Mouse (Mus musculus): ENCODE data around the gene Kcnmb1. TPM values are rescaled to one million over a fixed set of nuclear protein-coding genes. Genes with fewer than 3 reads are reported as not detected.

Kcnmb1 gene
- total and polyA plus RNA-seq, 2 experiments from 2014 or later, result 0.07 to 0.11 TPM

DNA sequence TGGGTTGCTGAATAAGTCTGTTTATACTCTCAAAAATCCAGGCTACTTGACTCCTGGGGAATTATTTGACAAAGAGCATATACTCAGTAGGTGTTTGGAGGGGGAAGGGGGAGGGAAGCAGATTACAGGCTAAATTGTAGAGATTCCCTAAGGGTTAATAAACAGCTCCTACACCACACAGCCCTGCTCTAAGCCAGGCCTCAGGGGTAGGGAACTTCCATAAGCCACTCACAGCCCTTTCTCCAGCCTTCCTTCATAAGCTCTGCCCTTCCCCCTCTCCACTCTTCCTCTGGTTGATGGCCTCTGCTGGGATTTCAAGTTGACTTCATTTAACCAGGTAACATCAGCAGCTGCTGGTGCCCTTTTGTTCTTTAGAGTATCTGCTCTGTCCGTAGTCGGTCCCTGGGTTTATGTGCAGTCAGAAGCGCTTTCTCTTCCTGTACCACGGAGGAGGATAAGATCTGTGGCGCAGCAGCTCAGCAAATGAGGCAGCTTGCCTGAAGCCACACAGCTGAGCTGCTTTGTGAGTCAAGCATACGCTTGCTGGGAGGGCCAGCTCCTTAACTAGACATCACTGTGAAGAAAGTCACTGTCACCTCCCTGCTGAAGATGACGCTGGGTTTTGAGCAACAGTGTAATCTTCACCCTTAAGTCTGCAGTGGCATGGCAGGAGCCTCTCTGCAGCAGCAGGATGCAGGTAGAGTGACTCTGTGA lies 24.1 kb upstream of the Kcnmb1 start:
- ATAC-seq (ENCODE audit: low FRiP score) (no peak), DNase-seq (ENCODE audit: low spot score) (no peak)
- no peak overlapping the region for H3K4me3 ChIP-seq (ENCODE audit: low read depth, low read length)
- TF ChIP-seq CTCF (IDR thresholded peaks at IDR 0.05), result no peak
- H3K27ac ChIP-seq (ENCODE audit: low read depth, low read length), result no peak overlapping the region
- no peaks in the 10 kb centered on the region for H3K9me3 ChIP-seq (ENCODE audit: low read length)
- no peak overlapping the region for H3K4me2 ChIP-seq (ENCODE audit: low read depth, low read length, poor library complexity, severe bottlenecking)
- no peaks in the 10 kb centered on the region for H3K27me3 ChIP-seq (ENCODE audit: insufficient read depth, low read length)
- H3K4me1 ChIP-seq (ENCODE audit: insufficient read depth, low read length), result no peaks in the 10 kb centered on the region
- no peaks in the 10 kb centered on the region for H3K36me3 ChIP-seq (ENCODE audit: insufficient read depth, low read length)
- H3K9ac ChIP-seq (replicated peaks; ENCODE audit: low read length, poor library complexity, severe bottlenecking), result no peak overlapping the region
- WGBS, result 41% methylated on average over 7 of the region's 7 CpGs

DNA sequence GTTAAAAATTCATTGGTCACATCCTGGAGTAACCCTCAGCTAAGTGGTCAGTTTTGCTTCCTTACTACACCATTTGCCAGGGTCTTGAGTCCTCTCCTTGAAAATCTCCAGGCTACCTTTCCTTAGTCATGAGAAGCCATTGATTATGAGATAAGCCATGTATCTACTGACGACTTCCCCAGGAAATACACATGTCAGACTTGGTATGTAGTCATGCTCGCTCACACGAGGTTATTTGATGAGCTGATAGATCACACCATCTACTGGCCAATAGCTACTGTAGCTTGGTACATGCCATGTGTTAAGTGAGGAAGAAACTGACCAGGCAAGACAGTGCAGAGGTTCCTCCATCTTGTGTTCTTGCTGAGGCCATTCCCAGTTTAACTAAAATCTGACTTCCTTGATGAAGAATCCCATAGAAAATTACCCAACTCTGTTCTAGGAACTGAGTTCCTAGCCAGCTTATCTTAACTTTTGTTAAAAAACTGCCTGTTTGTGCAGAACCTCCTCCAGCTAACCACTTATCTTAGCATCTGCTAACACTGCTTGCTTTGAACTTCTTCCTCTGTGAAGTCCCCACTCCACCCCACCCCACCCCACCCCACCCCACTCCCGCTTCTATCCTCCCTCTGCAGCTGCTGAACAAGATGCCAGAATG lies 23.2 kb upstream of the Kcnmb1 start:
- no peaks in the 10 kb centered on the region for H3K27me3 ChIP-seq (ENCODE audit: insufficient read depth, low read length)
- H3K4me3 ChIP-seq (ENCODE audit: low read depth, low read length), result no peak overlapping the region
- no peak; the same call in 1 of the 2 replicates for TF ChIP-seq CTCF (IDR thresholded peaks at IDR 0.05)
- 87% methylated on average over 4 of the region's 4 CpGs for WGBS
- H3K9me3 ChIP-seq (ENCODE audit: low read length), result no peaks in the 10 kb centered on the region
- H3K4me1 ChIP-seq (ENCODE audit: insufficient read depth, low read length), result no peaks in the 10 kb centered on the region
- no peak overlapping the region for H3K9ac ChIP-seq (replicated peaks; ENCODE audit: low read length, poor library complexity, severe bottlenecking)
- no peak overlapping the region for H3K27ac ChIP-seq (ENCODE audit: low read depth, low read length)
- no peak overlapping the region for H3K4me2 ChIP-seq (ENCODE audit: low read depth, low read length, poor library complexity, severe bottlenecking)
- H3K36me3 ChIP-seq (ENCODE audit: insufficient read depth, low read length), result no peaks in the 10 kb centered on the region
- no peak for ATAC-seq (ENCODE audit: low FRiP score)
- no peak for DNase-seq (ENCODE audit: low spot score)

DNA sequence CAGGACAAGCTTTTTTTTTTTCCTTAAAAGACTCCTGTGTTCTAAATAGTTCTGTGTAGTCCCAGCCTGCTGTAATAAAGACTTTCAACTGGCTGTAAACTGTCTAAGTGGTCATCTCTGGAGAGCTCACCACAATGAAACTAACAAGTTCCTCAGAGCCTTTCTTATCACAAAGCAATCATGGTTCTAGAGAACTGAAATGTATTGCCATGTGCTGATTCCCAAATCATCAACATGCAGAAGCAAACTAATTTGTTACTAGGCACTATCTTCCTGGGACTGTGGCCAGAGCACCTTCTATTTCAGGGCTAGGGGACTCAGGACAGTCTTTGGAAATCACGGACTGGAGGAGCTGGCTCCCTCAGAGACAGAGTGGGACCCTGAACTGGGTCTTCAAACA lies 19.2 kb upstream of the Kcnmb1 start:
- Histone ChIP-seq H3K9me3 (ENCODE audit: low read length) (no peaks in the 10 kb centered on the region), H3K9ac (replicated peaks; ENCODE audit: low read length, poor library complexity, severe bottlenecking) (no peak overlapping the region), H3K4me3 (ENCODE audit: low read depth, low read length) (no peak overlapping the region), H3K36me3 (ENCODE audit: insufficient read depth, low read length) (no peaks in the 10 kb centered on the region), H3K4me1 (ENCODE audit: insufficient read depth, low read length) (no peaks in the 10 kb centered on the region), H3K27ac (ENCODE audit: low read depth, low read length) (no peak overlapping the region), H3K27me3 (ENCODE audit: insufficient read depth, low read length) (no peaks in the 10 kb centered on the region), H3K4me2 (ENCODE audit: low read depth, low read length, poor library complexity, severe bottlenecking) (no peak overlapping the region)
- DNase-seq (ENCODE audit: low spot score), result no peak
- ATAC-seq (ENCODE audit: low FRiP score), result no peak
- no peak for TF ChIP-seq CTCF (IDR thresholded peaks at IDR 0.05)
- 75% methylated on average over 1 of the region's 1 CpGs for WGBS

- no peak overlapping the region for H3K4me2 ChIP-seq (ENCODE audit: low read depth, low read length, poor library complexity, severe bottlenecking)
- WGBS, result 71% methylated on average over 4 of the region's 4 CpGs
- ATAC-seq (ENCODE audit: low FRiP score), result no peak
- no peaks in the 10 kb centered on the region for H3K4me1 ChIP-seq (ENCODE audit: insufficient read depth, low read length)
- H3K9ac ChIP-seq (replicated peaks; ENCODE audit: low read length, poor library complexity, severe bottlenecking), result no peak overlapping the region
- no peaks in the 10 kb centered on the region for H3K27me3 ChIP-seq (ENCODE audit: insufficient read depth, low read length)
- H3K27ac ChIP-seq (ENCODE audit: low read depth, low read length), result no peak overlapping the region
- H3K36me3 ChIP-seq (ENCODE audit: insufficient read depth, low read length), result no peaks in the 10 kb centered on the region
- no peaks in the 10 kb centered on the region for H3K9me3 ChIP-seq (ENCODE audit: low read length)
- DNase-seq (ENCODE audit: low spot score), result peak; percentile 50
- TF ChIP-seq CTCF (IDR thresholded peaks at IDR 0.05), result peak; percentile 52
- no peak overlapping the region for H3K4me3 ChIP-seq (ENCODE audit: low read depth, low read length)
These were observed 18.6 kb upstream of the Kcnmb1 start for GRCm38 (mm10) chr11:33944067-33944785.

- WGBS, result 90% methylated on average over 9 of the region's 9 CpGs
- H3K36me3 ChIP-seq (ENCODE audit: insufficient read depth, low read length), result no peaks in the 10 kb centered on the region
- H3K4me2 ChIP-seq (ENCODE audit: low read depth, low read length, poor library complexity, severe bottlenecking), result no peak overlapping the region
- no peak for DNase-seq (ENCODE audit: low spot score)
- no peak for ATAC-seq (ENCODE audit: low FRiP score)
- no peaks in the 10 kb centered on the region for H3K27me3 ChIP-seq (ENCODE audit: insufficient read depth, low read length)
- no peak overlapping the region for H3K4me3 ChIP-seq (ENCODE audit: low read depth, low read length)
- no peaks in the 10 kb centered on the region for H3K9me3 ChIP-seq (ENCODE audit: low read length)
- H3K4me1 ChIP-seq (ENCODE audit: insufficient read depth, low read length), result no peaks in the 10 kb centered on the region
- H3K9ac ChIP-seq (replicated peaks; ENCODE audit: low read length, poor library complexity, severe bottlenecking), result no peak overlapping the region
- H3K27ac ChIP-seq (ENCODE audit: low read depth, low read length), result no peak overlapping the region
- no peak for TF ChIP-seq CTCF (IDR thresholded peaks at IDR 0.05)
These were observed 18.0 kb upstream of the Kcnmb1 start for GRCm38 (mm10) chr11:33944786-33945328.
